Mouse (Mus musculus) midbrain, embryonic 12.5 days (tissue): ENCODE measurements at regions not wholly inside any gene's neighbourhood (a gene's known extent, or its start where the extent isn't known, plus 50 kb on each side); places are given as distances from the start of the nearest gene placed in this dataset.

ENCODE experiments used
- ATAC-seq: fragments of 200-750 bp; cut with Nextera tagmentation; 2 replicates; pipeline ENCODE4 v1.8.0; 2017; ENCODE audit warnings: low read depth, moderate TSS enrichment, moderate library complexity; ENCODE audit not compliant: low FRiP score
- H3K27ac ChIP-seq: fragments of 300-500 bp; sonication (generic); replicated peaks from 2 replicates; pipeline ENCODE4 v1.5.1; 2016; ENCODE audit warnings: mild to moderate bottlenecking
- H3K27me3 ChIP-seq: fragments of 300-500 bp; sonication (generic); 2 replicates; pipeline ENCODE4 v1.6.1; 2016; ENCODE audit warnings: mild to moderate bottlenecking
- H3K36me3 ChIP-seq: fragments of 300-500 bp; sonication (generic); 2 replicates; pipeline ENCODE4 v1.6.1; 2016
- H3K4me1 ChIP-seq: fragments of 300-500 bp; sonication (generic); 2 replicates; pipeline ENCODE4 v1.6.1; 2016
- H3K4me2 ChIP-seq: fragments of 300-500 bp; sonication (generic); replicated peaks from 2 replicates; pipeline ENCODE4 v1.6.1; 2016; ENCODE audit warnings: mild to moderate bottlenecking, moderate library complexity
- H3K4me3 ChIP-seq: fragments of 300-500 bp; sonication (generic); 2 replicates; pipeline ENCODE4 v1.5.1; 2016; ENCODE audit warnings: mild to moderate bottlenecking
- H3K9ac ChIP-seq: fragments of 300-500 bp; sonication (generic); replicated peaks from 2 replicates; pipeline ENCODE4 v1.6.1; 2016; ENCODE audit warnings: mild to moderate bottlenecking, moderate library complexity
- H3K9me3 ChIP-seq: fragments of 300-500 bp; sonication (generic); 2 replicates; pipeline ENCODE4 v1.6.1; 2016; ENCODE audit warnings: mild to moderate bottlenecking
- WGBS: fragments of 180-500 bp; shearing (Covaris S2); methylation state at CpG from one replicate; pipeline ENCODE4 v1.1.7; 2016; 5-methylcytosine and 5-hydroxymethylcytosine counted together

GRCm38 (mm10) chr13:69330412-69331000 is 203.0 kb upstream of the Nsun2 start:
- Histone ChIP-seq H3K4me3 (no peak overlapping the region), H3K9me3 (no peaks in the 10 kb centered on the region), H3K4me1 (no peaks in the 10 kb centered on the region), H3K4me2 (no peak overlapping the region), H3K36me3 (no peaks in the 10 kb centered on the region), H3K27me3 (no peaks in the 10 kb centered on the region), H3K9ac (no peak overlapping the region), H3K27ac (no peak overlapping the region)
- 83% methylated on average over 8 of the region's 8 CpGs for WGBS
- no peak for ATAC-seq

- no peaks in the 10 kb centered on the region for H3K36me3 ChIP-seq
- H3K27ac ChIP-seq = no peak overlapping the region
- no peaks in the 10 kb centered on the region for H3K27me3 ChIP-seq
- H3K4me2 ChIP-seq = no peak overlapping the region
- no peak overlapping the region for H3K4me3 ChIP-seq
- no peaks in the 10 kb centered on the region for H3K9me3 ChIP-seq
- no peak overlapping the region for H3K9ac ChIP-seq
- ATAC-seq = no peak
- 73% methylated on average over 19 of the region's 19 CpGs for WGBS
- no peaks in the 10 kb centered on the region for H3K4me1 ChIP-seq
Measured at GRCm38 (mm10) chr13:69331537-69332435, 201.8 kb upstream of the Nsun2 start.

DNA sequence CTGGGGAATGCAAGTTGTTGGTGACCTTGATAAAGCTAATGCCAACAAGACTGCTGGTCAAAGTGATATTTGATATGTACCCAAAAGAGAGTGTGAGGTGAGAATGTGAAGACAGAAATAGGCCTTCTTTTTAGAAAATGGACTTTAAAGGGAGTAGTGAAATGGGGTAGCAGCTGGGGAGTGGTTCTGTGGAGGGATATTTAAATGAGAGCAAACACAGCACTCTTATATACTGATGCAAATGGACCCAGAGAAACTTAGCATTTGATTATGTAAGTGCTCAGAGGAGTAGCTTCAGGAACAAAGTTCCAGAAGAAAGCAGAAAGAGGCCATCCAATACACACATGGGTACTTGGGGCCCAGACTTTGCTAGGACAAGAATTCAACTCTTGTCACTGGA is 189.7 kb upstream of the Nsun2 start:
- Histone ChIP-seq H3K36me3 (no peaks in the 10 kb centered on the region), H3K27ac (no peak overlapping the region), H3K9ac (no peak overlapping the region), H3K9me3 (no peaks in the 10 kb centered on the region), H3K27me3 (no peaks in the 10 kb centered on the region), H3K4me1 (no peaks in the 10 kb centered on the region), H3K4me2 (no peak overlapping the region), H3K4me3 (no peak overlapping the region)
- no peak for ATAC-seq

DNA sequence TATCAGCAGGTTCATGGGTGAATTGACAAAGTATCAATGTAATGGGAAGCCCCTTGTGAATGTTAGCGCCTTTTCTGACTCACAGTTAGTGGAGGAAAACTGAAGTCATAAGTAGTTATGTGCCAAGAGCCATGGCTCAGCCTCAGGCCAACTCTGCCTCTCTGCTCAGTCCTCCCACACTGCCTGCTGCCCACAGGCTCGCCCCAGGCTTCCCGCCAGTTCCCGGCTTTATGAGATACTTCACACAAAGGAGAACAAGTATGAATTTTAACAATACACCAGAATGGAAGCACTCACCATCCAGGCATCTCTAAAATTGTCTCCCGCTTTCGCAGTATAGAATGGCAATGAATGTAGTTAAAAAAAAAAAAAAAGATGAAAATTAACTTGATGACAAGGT is 176.1 kb upstream of the Nsun2 start:
- H3K4me2 ChIP-seq = no peak overlapping the region
- no peak overlapping the region for H3K4me3 ChIP-seq
- no peak for ATAC-seq
- no peak overlapping the region for H3K9ac ChIP-seq
- no peak overlapping the region for H3K27ac ChIP-seq
- H3K4me1 ChIP-seq = no peaks in the 10 kb centered on the region
- 93% methylated on average over 6 of the region's 6 CpGs for WGBS
- H3K9me3 ChIP-seq = no peaks in the 10 kb centered on the region
- H3K36me3 ChIP-seq = no peaks in the 10 kb centered on the region
- H3K27me3 ChIP-seq = no peaks in the 10 kb centered on the region

GRCm38 (mm10) chr13:69365880-69366490 is 167.6 kb upstream of the Nsun2 start:
- Histone ChIP-seq H3K36me3 (no peaks in the 10 kb centered on the region), H3K27me3 (no peaks in the 10 kb centered on the region), H3K9me3 (peaks cover 11% of the 10 kb centered on the region; the same call in 1 of the 2 replicates), H3K4me2 (no peak overlapping the region), H3K4me1 (no peaks in the 10 kb centered on the region), H3K27ac (no peak overlapping the region), H3K9ac (no peak overlapping the region), H3K4me3 (no peak overlapping the region)
- no peak for ATAC-seq
- WGBS = 61% methylated on average over 1 of the region's 1 CpGs

GRCm38 (mm10) chr13:69373101-69373815 is 160.3 kb upstream of the Nsun2 start:
- no peaks in the 10 kb centered on the region for H3K27me3 ChIP-seq
- no peak overlapping the region for H3K27ac ChIP-seq
- H3K4me2 ChIP-seq = no peak overlapping the region
- H3K9me3 ChIP-seq = 0 out of 2 replicates have a peak, but pooled peaks cover 3% of the 10 kb centered on the region
- H3K4me3 ChIP-seq = no peak overlapping the region
- no peaks in the 10 kb centered on the region for H3K36me3 ChIP-seq
- H3K4me1 ChIP-seq = no peaks in the 10 kb centered on the region
- H3K9ac ChIP-seq = no peak overlapping the region
- ATAC-seq = 0 out of 2 replicates have a peak, but pooled peaks have one; percentile 41
- 83% methylated on average over 6 of the region's 6 CpGs for WGBS

GRCm38 (mm10) chr13:69373816-69374142 is 159.8 kb upstream of the Nsun2 start:
- Histone ChIP-seq H3K4me2 (no peak overlapping the region), H3K36me3 (no peaks in the 10 kb centered on the region), H3K9ac (no peak overlapping the region), H3K27me3 (no peaks in the 10 kb centered on the region), H3K4me1 (no peaks in the 10 kb centered on the region), H3K9me3 (no peaks in the 10 kb centered on the region), H3K4me3 (no peak overlapping the region), H3K27ac (no peak overlapping the region)
- ATAC-seq = no peak
- WGBS = 62% methylated on average over 1 of the region's 1 CpGs

GRCm38 (mm10) chr13:69380403-69380802 is 153.1 kb upstream of the Nsun2 start:
- ATAC-seq = no peak
- 69% methylated on average over 4 of the region's 4 CpGs for WGBS
- no peak overlapping the region for H3K4me2 ChIP-seq

DNA sequence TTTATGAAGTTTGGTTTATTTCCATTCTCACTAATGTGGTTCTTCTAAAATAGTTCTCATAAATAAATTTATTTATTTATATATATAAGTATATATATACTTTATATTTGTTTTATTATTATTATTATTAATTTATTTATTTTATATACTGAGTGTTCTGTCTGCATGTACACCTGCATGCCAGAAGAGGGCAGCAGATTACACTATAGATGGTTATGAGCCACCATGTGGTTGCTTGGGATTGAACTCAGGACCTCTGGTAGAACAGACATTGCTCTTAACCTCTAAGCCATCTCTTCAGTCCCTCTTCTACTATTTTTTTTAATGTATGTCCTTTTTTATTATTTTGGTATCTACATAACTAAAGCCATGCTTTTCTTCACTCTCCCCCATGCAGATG is 148.8 kb upstream of the Nsun2 start:
- no peaks in the 10 kb centered on the region for H3K27me3 ChIP-seq
- no peak overlapping the region for H3K27ac ChIP-seq
- H3K4me1 ChIP-seq = no peaks in the 10 kb centered on the region

More at GRCm38 (mm10) chr13:69380403-69380802, 153.1 kb upstream of the Nsun2 start:
- H3K36me3 ChIP-seq = no peaks in the 10 kb centered on the region
- H3K9ac ChIP-seq = no peak overlapping the region
- no peaks in the 10 kb centered on the region for H3K27me3 ChIP-seq
- no peaks in the 10 kb centered on the region for H3K4me1 ChIP-seq
- H3K4me3 ChIP-seq = no peak overlapping the region
- no peaks in the 10 kb centered on the region for H3K9me3 ChIP-seq
- H3K27ac ChIP-seq = no peak overlapping the region

GRCm38 (mm10) chr13:69392917-69393827 is 140.4 kb upstream of the Nsun2 start:
- no peak overlapping the region for H3K4me3 ChIP-seq
- no peaks in the 10 kb centered on the region for H3K27me3 ChIP-seq
- no peaks in the 10 kb centered on the region for H3K36me3 ChIP-seq
- ATAC-seq = no peak
- no peak overlapping the region for H3K27ac ChIP-seq
- no peak overlapping the region for H3K4me2 ChIP-seq
- no peaks in the 10 kb centered on the region for H3K9me3 ChIP-seq
- H3K4me1 ChIP-seq = no peaks in the 10 kb centered on the region
- H3K9ac ChIP-seq = no peak overlapping the region
- WGBS = 82% methylated on average over 11 of the region's 11 CpGs

More for the DNA sequence above, 148.8 kb upstream of the Nsun2 start:
- Histone ChIP-seq H3K4me2 (no peak overlapping the region), H3K9me3 (no peaks in the 10 kb centered on the region), H3K9ac (no peak overlapping the region), H3K4me3 (no peak overlapping the region), H3K36me3 (no peaks in the 10 kb centered on the region)
- ATAC-seq = no peak

GRCm38 (mm10) chr13:69394544-69394943 is 139.0 kb upstream of the Nsun2 start:
- no peak overlapping the region for H3K9ac ChIP-seq
- 90% methylated on average over 4 of the region's 4 CpGs for WGBS
- no peak overlapping the region for H3K27ac ChIP-seq
- no peak for ATAC-seq
- no peaks in the 10 kb centered on the region for H3K36me3 ChIP-seq
- H3K4me3 ChIP-seq = no peak overlapping the region
- H3K9me3 ChIP-seq = no peaks in the 10 kb centered on the region
- no peaks in the 10 kb centered on the region for H3K4me1 ChIP-seq
- H3K27me3 ChIP-seq = no peaks in the 10 kb centered on the region
- no peak overlapping the region for H3K4me2 ChIP-seq
